Mouse (Mus musculus) T-helper 1 cell (primary cell): ENCODE data around the gene Gm7697.
"Not testable (repeated sequence)": the region's sequence is repeated elsewhere in the genome, so short reads cannot be mapped to it uniquely, and the experiment has no call there.

ENCODE experiments used
- in situ Hi-C: fragments of 300-600 bp; cut with MboI, MseI; formaldehyde crosslinking; loops from one replicate; pipeline ENCODE4 v1.15.1; 2025; ENCODE audit warnings: high pct_unique_total_duplicates

Gm7697 gene

GRCm38 (mm10) chr8:69522876-69523275 lies at the start of gene Gm7697:
Gene Gm7697 (minus strand): TSS chr8:69522976.
- in situ Hi-C loops = not testable (repeated sequence)

- in situ Hi-C loops = not testable (repeated sequence)
Measured at GRCm38 (mm10) chr8:69551249-69551648, 28.5 kb upstream of the Gm7697 start.

- in situ Hi-C loops = loop anchor here (5.0 kb wide), 1 partner anchor 222 kb away; no protein-coding TSS in a partner anchor
Measured at GRCm38 (mm10) chr8:69549556-69549955, 26.8 kb upstream of the Gm7697 start.

- in situ Hi-C loops = loop anchor here (5.0 kb wide), 1 partner anchor 221 kb away; no protein-coding TSS in a partner anchor
Measured at GRCm38 (mm10) chr8:69548114-69548513, 25.3 kb upstream of the Gm7697 start.

- in situ Hi-C loops = loop anchor here (5.0 kb wide), 1 partner anchor 220 kb away; no protein-coding TSS in a partner anchor
Measured at GRCm38 (mm10) chr8:69547208-69547607, 24.4 kb upstream of the Gm7697 start.

- in situ Hi-C loops = loop anchor here (5.0 kb wide), 1 partner anchor 218 kb away; no protein-coding TSS in a partner anchor
Measured at GRCm38 (mm10) chr8:69545020-69545419, 22.2 kb upstream of the Gm7697 start.

- in situ Hi-C loops = not testable (repeated sequence)
Measured at GRCm38 (mm10) chr8:69544511-69544910, 21.7 kb upstream of the Gm7697 start.

- in situ Hi-C loops = not testable (repeated sequence)
Measured at GRCm38 (mm10) chr8:69543984-69544383, 21.2 kb upstream of the Gm7697 start.

GRCm38 (mm10) chr8:69540764-69541163 lies 18.0 kb upstream of the Gm7697 start:
- in situ Hi-C loops = not testable (repeated sequence)

GRCm38 (mm10) chr8:69540331-69540730 lies 17.6 kb upstream of the Gm7697 start:
- in situ Hi-C loops = not testable (repeated sequence)

GRCm38 (mm10) chr8:69474946-69475345 lies 47.8 kb downstream of the Gm7697 start:
- in situ Hi-C loops = loop anchor here (5.0 kb wide), 1 partner anchor 53 kb away; no protein-coding TSS in a partner anchor

- in situ Hi-C loops = not testable (repeated sequence)
Measured at GRCm38 (mm10) chr8:69453465-69453864, 69.3 kb downstream of the Gm7697 start, which contains the start of gene Gm9495. Gene Gm9495 (minus strand): TSS chr8:69453565.
